Mouse (Mus musculus) NIH3T3 (cell line): ENCODE results near the gene Kalrn.

Source experiments
- DNase-seq: peaks from one replicate; pipeline ENCODE4 v3.0.0-alpha.2; 2012; ENCODE audit warnings: low read depth

Gene Kalrn

GRCm38 (mm10) chr16:34427654-34428053 is 145.7 kb downstream of the Kalrn start:
- no peak for DNase-seq

DNA sequence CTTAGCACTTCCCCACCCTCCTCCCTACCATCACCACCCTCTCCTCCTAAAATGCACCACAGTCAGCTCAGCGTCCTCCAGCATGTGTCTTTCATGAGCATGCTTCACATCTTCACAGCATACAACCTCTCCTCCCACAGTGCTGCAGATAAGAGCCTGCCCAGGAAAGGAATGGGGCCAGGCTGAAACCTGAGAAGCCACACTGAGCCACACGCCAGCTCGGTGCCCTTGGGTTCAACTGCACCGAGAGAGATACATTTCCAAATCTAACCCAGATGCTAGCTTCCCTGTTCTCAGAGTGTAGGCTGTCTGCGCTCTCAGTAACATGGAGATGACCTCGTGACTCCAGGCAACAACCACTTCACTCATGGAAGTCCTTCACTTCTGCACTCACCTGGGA is 151.9 kb downstream of the Kalrn start:
- DNase-seq = peak; percentile 81

DNA sequence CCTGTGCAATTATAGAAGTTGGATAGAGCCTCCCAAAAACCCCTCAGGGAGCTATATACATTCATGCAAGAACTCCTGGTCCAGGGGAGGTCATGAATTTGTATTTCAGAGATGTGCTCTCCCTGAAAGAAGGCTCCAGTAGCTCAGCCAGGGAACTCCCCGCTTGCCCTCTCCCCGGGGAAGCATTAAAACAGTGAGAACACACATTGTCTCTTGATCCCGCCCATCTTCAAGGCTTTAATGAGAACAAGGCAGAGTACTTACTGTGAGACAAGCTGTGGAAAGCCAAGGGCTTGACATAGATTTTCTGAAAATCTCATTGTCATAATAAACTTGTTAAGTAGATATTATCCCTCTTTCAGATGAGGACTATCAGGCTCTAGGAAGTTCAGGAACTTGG is 155.4 kb downstream of the Kalrn start:
- DNase-seq = no peak

GRCm38 (mm10) chr16:34417383-34417782 is 155.9 kb downstream of the Kalrn start:
- DNase-seq = peak; percentile 23

GRCm38 (mm10) chr16:34414581-34414980 is 158.8 kb downstream of the Kalrn start:
- DNase-seq = no peak

GRCm38 (mm10) chr16:34413868-34414333 is 159.4 kb downstream of the Kalrn start:
- DNase-seq = peak; percentile 18

DNA sequence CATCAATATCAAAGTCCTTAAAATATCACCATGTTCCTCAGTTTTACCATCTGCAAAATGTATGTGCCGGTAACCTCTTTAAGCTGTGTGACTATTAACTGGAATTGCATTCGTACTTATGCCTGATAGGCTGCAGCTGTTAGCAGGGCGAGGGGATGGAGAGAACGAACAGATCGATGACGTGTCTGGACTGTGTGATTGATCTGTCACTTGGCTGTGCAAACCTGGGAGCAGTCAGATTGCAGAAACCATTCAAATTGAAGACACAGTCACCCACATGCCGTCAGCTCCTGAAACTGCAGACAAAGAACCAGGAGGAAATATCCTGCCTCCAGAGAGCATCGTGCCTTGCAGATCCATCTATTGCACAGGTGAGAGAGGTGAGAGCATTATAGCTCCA is 166.3 kb downstream of the Kalrn start:
- DNase-seq = no peak

DNA sequence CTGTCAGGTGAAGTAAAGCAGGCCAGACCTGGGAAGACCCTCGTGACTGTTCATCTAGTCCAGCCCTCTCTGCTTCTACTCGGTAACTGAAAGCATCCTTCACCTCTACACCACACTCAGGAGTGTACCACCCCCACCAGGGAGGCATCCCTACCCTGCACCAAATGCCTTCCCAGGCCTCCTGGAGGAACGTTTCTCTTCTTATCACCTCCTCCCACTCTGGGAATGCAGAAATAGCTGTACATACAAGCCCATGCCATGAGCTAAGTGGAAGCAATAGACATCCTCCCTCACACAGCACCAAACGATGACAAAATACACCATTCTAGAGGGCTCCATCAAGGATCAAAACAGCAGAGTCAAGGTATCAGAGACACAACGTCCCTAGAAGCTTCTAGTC is 168.2 kb downstream of the Kalrn start:
- no peak for DNase-seq

DNA sequence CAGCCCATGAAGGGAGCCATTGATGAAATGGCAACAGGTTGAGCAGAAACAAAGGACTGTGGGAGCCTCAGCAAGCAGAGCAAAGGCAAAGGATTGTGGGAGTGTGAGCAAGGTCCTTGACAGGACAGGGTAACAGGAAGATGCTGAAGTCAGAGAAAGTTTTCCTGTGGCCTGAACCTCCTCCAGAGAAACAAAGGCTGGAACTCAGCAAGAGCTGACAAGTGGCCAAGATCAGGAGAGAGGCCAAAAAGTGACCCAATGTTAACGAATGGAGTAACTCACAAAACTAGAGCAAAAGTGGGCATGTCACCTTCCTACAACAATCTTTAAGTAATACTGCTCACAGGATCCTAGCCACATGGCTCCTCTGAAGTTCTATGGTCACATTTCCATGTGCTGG is 172.1 kb downstream of the Kalrn start:
- no peak for DNase-seq

DNA sequence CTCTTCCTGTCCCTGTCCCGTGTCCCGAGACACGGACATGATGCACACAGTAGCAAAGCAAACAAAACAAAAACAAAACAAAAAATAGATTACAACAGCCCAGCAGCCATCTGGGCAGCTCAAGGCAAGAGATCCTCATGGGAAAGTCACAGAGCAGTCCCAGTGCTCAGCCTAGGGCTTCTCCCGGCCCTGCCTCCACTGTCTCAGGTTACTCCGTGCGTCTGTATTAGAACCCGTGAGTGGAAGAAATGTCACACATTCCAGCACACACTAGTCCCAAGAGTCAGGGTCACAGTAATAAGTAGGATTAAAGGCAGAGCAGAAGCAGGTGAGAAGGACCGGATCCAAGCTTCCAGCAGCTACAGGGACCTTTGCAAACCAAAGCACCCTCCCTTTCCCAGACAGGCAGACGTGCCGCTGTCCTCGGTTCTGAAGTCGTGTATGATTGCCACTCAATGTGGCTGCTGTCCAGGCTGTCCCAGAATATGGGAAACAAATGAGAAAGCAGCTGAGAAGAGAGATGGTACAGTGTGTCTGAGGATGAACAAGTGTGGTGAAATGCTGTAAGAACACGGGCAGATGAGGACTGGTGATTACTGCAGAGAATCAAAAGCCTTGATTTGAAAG is 173.1 kb downstream of the Kalrn start:
- peak; percentile 79 for DNase-seq

DNA sequence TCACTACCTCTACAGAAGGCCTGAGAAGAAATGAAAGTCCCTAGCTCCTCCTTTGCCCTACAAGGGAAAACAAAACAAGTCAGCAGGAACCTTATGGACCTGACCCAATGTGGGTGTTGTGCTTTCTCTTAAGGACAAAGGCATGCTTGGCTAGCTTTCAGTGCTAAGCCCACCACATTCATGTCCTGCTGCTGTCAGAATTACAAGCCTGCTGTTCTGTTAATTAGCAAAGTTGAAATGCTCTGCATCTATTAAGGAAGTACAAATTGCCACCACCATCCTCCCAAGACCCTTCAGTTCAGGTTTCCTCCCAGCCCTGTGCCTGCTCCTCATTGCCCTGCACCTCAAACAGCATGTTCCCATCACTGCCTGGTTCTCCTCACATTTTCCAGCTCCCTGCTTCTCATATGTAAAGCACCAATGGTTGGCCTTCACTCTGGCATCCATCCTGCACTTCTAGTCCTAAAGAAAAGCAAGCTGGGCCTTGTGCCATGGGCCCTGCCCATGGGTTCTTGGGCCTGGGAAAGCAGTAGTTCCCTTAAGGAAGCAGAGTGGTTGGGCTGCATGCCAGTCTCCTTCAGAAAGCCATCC is 178.0 kb downstream of the Kalrn start:
- DNase-seq = peak; percentile 88

- DNase-seq = peak; percentile 12
Measured at GRCm38 (mm10) chr16:34389520-34390271, 183.6 kb downstream of the Kalrn start.

- no peak for DNase-seq
Measured at GRCm38 (mm10) chr16:34388871-34389270, 184.5 kb downstream of the Kalrn start.

GRCm38 (mm10) chr16:34385065-34385464 is 188.3 kb downstream of the Kalrn start:
- DNase-seq = no peak

- no peak for DNase-seq
Measured at GRCm38 (mm10) chr16:34382992-34383391, 190.3 kb downstream of the Kalrn start.

- DNase-seq = no peak
Measured at GRCm38 (mm10) chr16:34376166-34376857, 197.0 kb downstream of the Kalrn start.

- DNase-seq = no peak
Measured at GRCm38 (mm10) chr16:34373519-34373918, 199.8 kb downstream of the Kalrn start.

DNA sequence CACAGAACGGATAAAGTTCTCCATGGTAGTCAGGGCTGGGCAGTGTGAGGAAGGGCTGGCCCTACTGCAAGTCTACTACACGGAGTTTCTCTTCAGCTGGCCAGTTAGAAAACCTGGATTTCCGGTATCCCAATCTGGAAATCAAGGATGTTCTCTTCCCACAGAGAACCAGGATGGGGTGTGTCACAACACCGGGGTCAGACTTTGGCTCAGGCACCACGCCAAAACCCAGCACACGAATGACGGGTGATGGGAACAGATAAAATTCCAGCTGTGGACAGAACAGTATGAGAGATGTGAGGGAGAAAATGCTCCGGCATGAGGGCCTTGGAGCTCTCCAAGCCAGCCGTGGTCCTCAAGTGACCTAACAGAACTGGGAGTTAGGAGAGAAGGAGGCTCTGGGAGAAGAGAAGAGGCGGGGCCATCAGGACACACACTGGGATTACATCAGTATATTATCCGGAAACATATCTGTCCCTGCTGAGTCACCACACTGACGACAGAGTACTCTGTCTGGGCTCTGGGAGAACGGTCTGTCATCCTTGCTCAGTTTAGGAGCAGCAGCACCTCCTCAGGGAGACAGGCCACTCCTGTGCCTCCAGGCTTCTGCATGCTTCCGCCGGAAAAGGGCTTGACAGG is 201.1 kb downstream of the Kalrn start:
- peak; percentile 49 for DNase-seq

- no peak for DNase-seq
Measured at GRCm38 (mm10) chr16:34359206-34359605, 214.1 kb downstream of the Kalrn start.

DNA sequence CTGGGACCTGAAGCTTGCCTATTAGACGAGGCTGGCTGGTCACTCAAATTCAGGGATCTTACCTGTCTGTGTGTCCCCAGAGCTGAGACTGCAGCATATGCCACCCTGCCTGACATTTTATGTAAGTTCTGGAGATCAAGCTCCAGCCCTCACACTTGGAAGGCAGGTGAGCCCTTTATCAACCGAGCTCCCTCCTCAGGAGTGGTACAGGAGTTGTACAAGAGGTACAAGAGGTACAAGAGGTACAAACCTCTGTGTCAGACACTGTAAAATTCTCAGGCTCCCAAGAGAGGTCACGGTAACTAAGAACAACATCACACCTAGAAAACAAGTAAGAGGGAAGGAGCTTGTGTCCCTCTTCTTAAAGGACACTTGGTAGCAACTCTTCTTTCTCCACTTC is 217.8 kb downstream of the Kalrn start:
- DNase-seq = no peak

DNA sequence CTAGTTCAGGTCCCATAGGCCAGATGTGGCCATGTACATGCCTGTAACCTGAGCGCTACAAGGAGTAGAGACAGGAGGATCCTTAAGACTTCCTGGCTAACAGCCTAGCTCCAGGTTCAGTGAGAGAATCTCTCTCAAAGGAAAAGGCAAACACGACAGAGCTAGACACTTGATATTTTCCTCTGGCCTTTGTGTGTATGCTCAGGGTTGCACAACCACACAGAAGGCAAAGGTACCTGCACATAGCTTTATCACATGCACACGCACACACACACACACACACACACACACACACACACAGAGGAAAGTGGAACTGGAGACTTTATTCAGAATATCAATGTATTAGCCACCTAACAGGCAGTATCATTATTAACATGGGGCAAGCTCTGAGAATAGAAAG is 219.3 kb downstream of the Kalrn start:
- DNase-seq = no peak

DNA sequence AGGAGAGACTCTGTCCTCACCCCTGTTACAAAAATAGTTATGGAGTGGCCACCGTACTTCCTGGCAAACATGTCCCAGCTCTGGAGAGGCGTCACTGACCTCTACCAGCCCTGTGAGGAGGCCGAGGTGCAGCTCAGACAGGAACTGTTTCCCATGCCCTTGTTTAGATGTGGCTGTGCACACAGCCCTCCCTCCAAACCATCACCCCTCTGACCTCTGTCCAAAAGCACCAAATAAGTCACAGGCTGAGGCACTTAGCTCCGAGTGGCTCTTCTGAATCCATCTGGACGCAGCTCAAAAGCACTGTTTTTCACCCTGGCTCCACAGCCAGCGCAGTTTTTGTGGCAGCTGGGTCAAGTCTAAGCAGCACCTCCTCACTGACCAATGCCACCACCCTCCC is 220.6 kb downstream of the Kalrn start:
- DNase-seq = no peak
